Mouse (Mus musculus) heart, postnatal 4 days (tissue): ENCODE measurements at regions not wholly inside any gene's neighbourhood (a gene's known extent, or its start where the extent isn't known, plus 50 kb on each side); places are given as distances from the start of the nearest gene placed in this dataset.

ENCODE experiments used
- DNase-seq: peaks from one replicate; pipeline ENCODE4 v3.0.0; 2021

- DNase-seq: no peak
These were observed 51.8 kb downstream of the Gm9376 start for GRCm38 (mm10) chr14:118318524-118318923.

- no peak for DNase-seq
These were observed 53.3 kb downstream of the Gm9376 start for GRCm38 (mm10) chr14:118320101-118320500.

- no peak for DNase-seq
These were observed 54.3 kb downstream of the Gm9376 start for GRCm38 (mm10) chr14:118321083-118321482.

GRCm38 (mm10) chr14:118322003-118322821, 55.5 kb downstream of the Gm9376 start:
- no peak for DNase-seq

GRCm38 (mm10) chr14:118322865-118323264, 56.1 kb downstream of the Gm9376 start:
- no peak for DNase-seq

GRCm38 (mm10) chr14:118338071-118338470, 71.3 kb downstream of the Gm9376 start:
- DNase-seq: no peak

GRCm38 (mm10) chr14:118362931-118363330, 96.2 kb downstream of the Gm9376 start:
- no peak for DNase-seq

- DNase-seq: no peak
These were observed 96.6 kb downstream of the Gm9376 start for GRCm38 (mm10) chr14:118363391-118363821.

- no peak for DNase-seq
These were observed 99.8 kb downstream of the Gm9376 start for GRCm38 (mm10) chr14:118366522-118366921.

- no peak for DNase-seq
These were observed 102.1 kb downstream of the Gm9376 start for GRCm38 (mm10) chr14:118368619-118369431.

- no peak for DNase-seq
These were observed 104.6 kb downstream of the Gm9376 start for GRCm38 (mm10) chr14:118371336-118371735.

GRCm38 (mm10) chr14:118374819-118375520, 108.2 kb downstream of the Gm9376 start:
- DNase-seq: no peak

GRCm38 (mm10) chr14:118375641-118376040, 108.9 kb downstream of the Gm9376 start:
- no peak for DNase-seq

- no peak for DNase-seq
These were observed 112.9 kb downstream of the Gm9376 start for GRCm38 (mm10) chr14:118379624-118380023.

GRCm38 (mm10) chr14:118385529-118385932, 118.8 kb downstream of the Gm9376 start:
- DNase-seq: peak; percentile 6

GRCm38 (mm10) chr14:118388061-118388460, 121.3 kb downstream of the Gm9376 start:
- no peak for DNase-seq

GRCm38 (mm10) chr14:118390790-118391189, 124.0 kb downstream of the Gm9376 start:
- DNase-seq: no peak

GRCm38 (mm10) chr14:118391561-118391960, 124.8 kb downstream of the Gm9376 start:
- no peak for DNase-seq

GRCm38 (mm10) chr14:118393676-118394075, 126.9 kb downstream of the Gm9376 start:
- DNase-seq: no peak

- no peak for DNase-seq
These were observed 147.5 kb downstream of the Gm9376 start for GRCm38 (mm10) chr14:118414275-118414674.

- no peak for DNase-seq
These were observed 149.4 kb downstream of the Gm9376 start for GRCm38 (mm10) chr14:118416163-118416562.

- no peak for DNase-seq
These were observed 152.9 kb downstream of the Gm9376 start for GRCm38 (mm10) chr14:118419442-118420193.
